Mouse (Mus musculus) cortical plate, adult 2 months (tissue): ENCODE measurements around the gene Kifc1.

Experiments
- CTCF ChIP-seq: fragments of 200-500 bp; IDR thresholded peaks from 2 replicates; pipeline ENCODE4 v1.5.1; 2011; ENCODE audit warnings: mild to moderate bottlenecking, control low read depth, low read length; ENCODE audit not compliant: insufficient read depth; ENCODE audit errors: extremely low read depth
- POLR2A ChIP-seq: fragments of 200-500 bp; IDR thresholded peaks from 2 replicates; pipeline ENCODE4 v1.6.1; 2011; ENCODE audit warnings: mild to moderate bottlenecking, low read length, control low read depth; ENCODE audit not compliant: insufficient read depth; ENCODE audit errors: extremely low read depth

DNA sequence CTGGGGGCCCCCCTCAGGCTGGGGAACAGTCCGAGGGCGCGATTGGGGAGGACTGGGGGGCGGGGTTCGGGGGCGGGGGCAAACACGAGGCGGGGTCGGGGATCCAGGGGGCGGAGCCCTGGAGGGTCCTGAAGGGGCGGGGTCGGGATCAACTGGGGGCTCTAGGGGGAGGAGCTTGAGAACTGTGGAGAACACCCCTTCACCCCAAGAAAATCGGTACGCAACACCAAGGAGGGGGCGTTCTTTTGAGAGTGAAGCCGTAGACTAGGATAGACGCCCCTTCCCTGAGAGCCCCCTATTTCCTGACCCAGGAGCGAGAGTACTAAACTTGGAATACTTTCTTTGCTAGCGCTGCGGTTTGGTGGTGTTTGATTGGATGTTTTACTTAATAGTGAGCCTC, 25.8 kb upstream of the Kifc1 start:
- no peak for TF ChIP-seq CTCF
- no peak for TF ChIP-seq POLR2A
